Mouse (Mus musculus) stomach, embryonic 14.5 days (tissue): ENCODE results near the gene Gys2. TPM values are rescaled to one million over a fixed set of nuclear protein-coding genes. Genes with fewer than 3 reads are reported as not detected.

Experiments used
- ATAC-seq: fragments of 200-750 bp; cut with Nextera tagmentation; 2 replicates; pipeline ENCODE4 v1.8.0; 2017; ENCODE audit warnings: low read depth, moderate TSS enrichment; ENCODE audit not compliant: insufficient number of reproducible peaks, insufficient read depth, low FRiP score
- H3K27ac ChIP-seq: fragments of 300-500 bp; sonication (generic); 2 replicates; pipeline ENCODE4 v1.5.1; 2014; ENCODE audit warnings: mild to moderate bottlenecking, low read length, moderate library complexity, mixed read lengths
- H3K27me3 ChIP-seq: fragments of 300-500 bp; sonication (generic); 2 replicates; pipeline ENCODE4 v1.6.1; 2014; ENCODE audit warnings: low read length, control low read depth, mixed read lengths; ENCODE audit not compliant: control insufficient read depth, insufficient read depth
- H3K36me3 ChIP-seq: fragments of 300-500 bp; sonication (generic); 2 replicates; pipeline ENCODE4 v1.6.1; 2014; ENCODE audit warnings: mild to moderate bottlenecking, control low read depth, low read length, moderate library complexity, mixed read lengths; ENCODE audit not compliant: control insufficient read depth, insufficient read depth
- H3K4me1 ChIP-seq: fragments of 300-500 bp; sonication (generic); 2 replicates; pipeline ENCODE4 v1.6.1; 2014; ENCODE audit warnings: low read length, control low read depth, mixed read lengths; ENCODE audit not compliant: control insufficient read depth, insufficient read depth
- H3K4me2 ChIP-seq: fragments of 300-500 bp; sonication (generic); replicated peaks from 2 replicates; pipeline ENCODE4 v1.6.1; 2014; ENCODE audit warnings: low read depth, low read length, control low read depth
- H3K4me3 ChIP-seq: fragments of 300-500 bp; sonication (generic); 2 replicates; pipeline ENCODE4 v1.5.1; 2014; ENCODE audit warnings: low read depth, low read length, control low read depth
- H3K9ac ChIP-seq: fragments of 300-500 bp; sonication (generic); replicated peaks from 2 replicates; pipeline ENCODE4 v1.6.1; 2014; ENCODE audit warnings: low read depth, mild to moderate bottlenecking, control low read depth, low read length, moderate library complexity, mixed read lengths
- H3K9me3 ChIP-seq: fragments of 300-500 bp; sonication (generic); 2 replicates; pipeline ENCODE4 v1.6.1; 2016; ENCODE audit warnings: low read depth, low read length, control low read depth; ENCODE audit not compliant: control insufficient read depth
- WGBS: fragments of 180-500 bp; shearing (Covaris S2); extraction: QIAGEN DNeasy Blood & Tissue Kit; methylation state at CpG from one replicate; pipeline ENCODE4 v1.1.7; 2014; 5-methylcytosine and 5-hydroxymethylcytosine counted together
- polyA plus RNA-seq: library from polyadenylated mRNA; unstranded; fragments of >200 nt; fragmentation: Nextera tagmentation; extraction: Ambion mirVana; gene quantifications from 2 replicates; pipeline ENCODE4 v1.2.1, GENCODE M21; 2014

Gys2 gene
- polyA plus RNA-seq, 1 experiment from 2014 or later, result not detected

DNA sequence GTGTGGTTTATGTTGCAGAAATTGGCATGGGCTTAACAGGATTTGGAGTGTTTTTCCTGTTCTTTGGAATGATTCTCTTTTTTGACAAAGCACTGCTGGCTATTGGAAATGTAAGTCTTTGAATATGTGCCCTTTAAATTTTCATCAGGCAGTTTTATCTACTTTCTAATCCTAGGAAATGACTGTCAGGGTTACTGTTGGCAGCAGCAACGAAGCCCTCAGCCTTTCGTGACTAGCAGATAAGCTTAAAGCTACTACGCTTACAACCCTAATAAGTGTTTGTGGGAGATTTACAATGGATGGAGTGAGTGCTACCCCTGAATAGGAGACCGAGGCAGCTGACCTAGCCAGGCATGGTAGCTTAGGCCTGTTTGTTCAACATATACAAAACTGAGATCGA lies 80.6 kb downstream of the Gys2 start:
- Histone ChIP-seq H3K27me3 (no peaks in the 10 kb centered on the region), H3K9ac (no peak overlapping the region), H3K4me3 (no peak overlapping the region), H3K27ac (no peak overlapping the region), H3K36me3 (peaks cover 25% of the 10 kb centered on the region), H3K9me3 (no peaks in the 10 kb centered on the region), H3K4me2 (no peak overlapping the region), H3K4me1 (peaks cover 7% of the 10 kb centered on the region; the same call in 1 of the 2 replicates)
- WGBS, result 80% methylated on average over 5 of the region's 5 CpGs
- no peak for ATAC-seq

GRCm38 (mm10) chr6:142389101-142389500 lies 83.8 kb downstream of the Gys2 start:
- no peak overlapping the region for H3K27ac ChIP-seq
- peaks cover 10% of the 10 kb centered on the region; the same call in 1 of the 2 replicates for H3K4me1 ChIP-seq
- peaks cover 5% of the 10 kb centered on the region; the same call in 1 of the 2 replicates for H3K36me3 ChIP-seq
- H3K4me3 ChIP-seq, result no peak overlapping the region
- no peak overlapping the region for H3K9ac ChIP-seq
- no peaks in the 10 kb centered on the region for H3K27me3 ChIP-seq
- no peak for ATAC-seq
- no peaks in the 10 kb centered on the region for H3K9me3 ChIP-seq
- WGBS, result 83% methylated on average over 2 of the region's 2 CpGs
- H3K4me2 ChIP-seq, result no peak overlapping the region

GRCm38 (mm10) chr6:142387755-142388271 lies 85.1 kb downstream of the Gys2 start:
- Histone ChIP-seq H3K9me3 (no peaks in the 10 kb centered on the region), H3K27ac (no peak overlapping the region), H3K4me2 (peak overlapping the region; percentile 83), H3K9ac (peak overlapping the region; percentile 92), H3K4me1 (peaks cover 10% of the 10 kb centered on the region; the same call in 1 of the 2 replicates), H3K27me3 (no peaks in the 10 kb centered on the region), H3K36me3 (no peaks in the 10 kb centered on the region; the same call in 1 of the 2 replicates), H3K4me3 (peak overlapping the region; percentile 97)
- no peak for ATAC-seq
- 17% methylated on average over 8 of the region's 8 CpGs for WGBS

DNA sequence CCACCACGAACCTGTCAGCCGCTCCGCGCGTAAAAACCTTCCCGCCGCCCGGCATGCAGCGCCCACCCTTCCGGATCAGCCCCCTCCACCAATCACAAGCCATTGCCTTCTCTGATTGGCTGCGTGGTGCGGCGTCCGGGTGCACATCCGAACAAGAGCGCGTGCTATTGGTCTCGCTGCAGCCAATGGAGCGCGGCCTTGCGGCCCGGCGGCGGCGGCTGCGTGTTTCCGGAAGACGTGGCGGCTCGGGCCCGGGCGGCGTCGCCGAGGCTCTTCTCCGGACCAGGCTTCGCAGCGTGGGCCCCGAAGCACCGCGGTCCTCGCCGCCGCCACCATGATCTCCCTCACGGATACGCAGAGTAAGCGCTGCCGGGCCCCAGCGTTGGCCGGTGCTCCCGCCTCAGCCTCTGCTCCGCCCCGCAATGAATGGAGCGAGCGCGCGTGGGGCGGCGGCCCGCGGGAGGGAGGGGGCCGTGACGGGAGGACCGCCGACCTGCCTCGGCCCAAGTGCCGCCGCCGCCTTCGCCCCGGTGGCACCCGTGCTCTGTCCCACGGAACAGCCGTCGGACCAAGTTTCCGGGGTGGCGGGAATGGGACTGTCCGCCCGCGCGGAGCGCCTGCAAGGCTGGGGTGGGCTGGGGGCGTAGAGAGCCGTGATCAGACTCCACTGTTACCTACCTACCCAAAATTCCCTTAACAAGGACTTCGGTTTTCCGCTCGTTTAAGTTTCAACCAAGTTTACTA lies 85.7 kb downstream of the Gys2 start, which contains the start of the genes Recql and Golt1b:
Gene Recql (minus strand): TSS at position 77 of the 744 bp plus-strand sequence.
Gene Golt1b (plus strand): TSS at position 211 of the 744 bp plus-strand sequence.
- 2% methylated on average over 72 of the region's 87 CpGs for WGBS

DNA sequence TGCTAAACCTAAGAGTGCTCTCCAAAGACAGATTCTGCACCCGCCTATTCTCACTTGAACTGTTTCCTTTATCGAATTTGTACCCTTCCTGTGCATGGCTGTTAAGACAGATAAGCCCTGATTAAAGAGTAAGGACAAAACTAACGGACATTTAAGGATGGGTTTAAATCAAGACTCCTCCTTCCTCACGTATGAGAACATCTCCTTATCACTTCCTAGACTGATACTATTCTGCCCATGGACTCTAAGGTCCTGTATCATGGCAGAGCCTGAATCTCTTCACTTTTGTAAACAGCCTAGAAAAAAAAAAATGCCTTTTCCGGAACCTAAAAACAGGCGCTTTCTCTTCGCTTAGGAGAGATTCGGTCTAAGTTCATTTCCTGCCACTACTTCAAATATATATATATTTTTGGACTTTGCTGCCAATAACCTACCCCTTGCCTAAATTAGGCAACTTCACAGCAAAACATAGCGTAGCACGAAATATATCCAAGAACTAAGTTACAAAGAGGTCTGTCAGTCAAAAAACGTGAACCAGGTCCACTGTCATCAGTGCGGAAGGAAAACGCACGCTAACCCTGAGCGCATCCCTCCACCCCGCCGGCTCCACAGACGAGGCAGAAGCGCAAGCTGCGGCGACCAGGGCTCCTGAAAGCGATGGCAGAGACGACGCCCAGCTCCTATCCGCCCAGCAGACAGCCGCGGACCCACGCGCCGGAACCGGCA lies 86.5 kb downstream of the Gys2 start:
- no peaks in the 10 kb centered on the region for H3K9me3 ChIP-seq
- peak overlapping the region; percentile 67 for H3K4me2 ChIP-seq
- no peaks in the 10 kb centered on the region for H3K27me3 ChIP-seq
- H3K27ac ChIP-seq, result no peak overlapping the region
- peak overlapping the region; percentile 28 for H3K9ac ChIP-seq
- ATAC-seq, result no peak
- 5% methylated on average over 31 of the region's 31 CpGs for WGBS
- H3K4me3 ChIP-seq, result peak overlapping the region; percentile 97
- H3K4me1 ChIP-seq, result peaks cover 10% of the 10 kb centered on the region; the same call in 1 of the 2 replicates
- H3K36me3 ChIP-seq, result no peaks in the 10 kb centered on the region; the same call in 1 of the 2 replicates

More for the DNA sequence above, 85.7 kb downstream of the Gys2 start, which contains the start of the genes Recql and Golt1b:
- peak; percentile 100 for ATAC-seq
- Histone ChIP-seq H3K27me3 (no peaks in the 10 kb centered on the region), H3K27ac (no peak within 1 kb of the TSS), H3K9ac (peak within 1 kb of the TSS; percentile 92), H3K4me2 (peak within 1 kb of the TSS; percentile 83), H3K36me3 (no peaks in the 10 kb centered on the region; the same call in 1 of the 2 replicates), H3K9me3 (no peaks in the 10 kb centered on the region), H3K4me1 (peaks cover 10% of the 10 kb centered on the region; the same call in 1 of the 2 replicates), H3K4me3 (peak within 1 kb of the TSS; percentile 97)

GRCm38 (mm10) chr6:142384521-142384920 lies 88.4 kb downstream of the Gys2 start:
- H3K4me3 ChIP-seq, result no peak overlapping the region
- H3K9ac ChIP-seq, result no peak overlapping the region
- no peaks in the 10 kb centered on the region for H3K27me3 ChIP-seq
- H3K36me3 ChIP-seq, result no peaks in the 10 kb centered on the region; the same call in 1 of the 2 replicates
- H3K27ac ChIP-seq, result no peak overlapping the region
- no peak for ATAC-seq
- H3K4me2 ChIP-seq, result no peak overlapping the region
- peaks cover 10% of the 10 kb centered on the region; the same call in 1 of the 2 replicates for H3K4me1 ChIP-seq
- no peaks in the 10 kb centered on the region for H3K9me3 ChIP-seq
- WGBS, result 87% methylated on average over 9 of the region's 9 CpGs

- H3K4me3 ChIP-seq, result no peak overlapping the region
- H3K36me3 ChIP-seq, result no peaks in the 10 kb centered on the region; the same call in 1 of the 2 replicates
- no peak overlapping the region for H3K9ac ChIP-seq
- no peak overlapping the region for H3K27ac ChIP-seq
- no peaks in the 10 kb centered on the region for H3K27me3 ChIP-seq
- peaks cover 4% of the 10 kb centered on the region; the same call in 1 of the 2 replicates for H3K4me1 ChIP-seq
- no peaks in the 10 kb centered on the region for H3K9me3 ChIP-seq
- 86% methylated on average over 7 of the region's 7 CpGs for WGBS
- no peak overlapping the region for H3K4me2 ChIP-seq
- no peak for ATAC-seq
Observed at GRCm38 (mm10) chr6:142381615-142382014, 91.3 kb downstream of the Gys2 start.

- WGBS, result 89% methylated on average over 6 of the region's 6 CpGs
- H3K27ac ChIP-seq, result no peak overlapping the region
- ATAC-seq, result no peak
- H3K36me3 ChIP-seq, result no peaks in the 10 kb centered on the region; the same call in 1 of the 2 replicates
- no peak overlapping the region for H3K9ac ChIP-seq
- no peak overlapping the region for H3K4me2 ChIP-seq
- no peak overlapping the region for H3K4me3 ChIP-seq
- no peaks in the 10 kb centered on the region for H3K27me3 ChIP-seq
- H3K9me3 ChIP-seq, result no peaks in the 10 kb centered on the region
- no peaks in the 10 kb centered on the region for H3K4me1 ChIP-seq
Observed at GRCm38 (mm10) chr6:142379961-142380360, 92.9 kb downstream of the Gys2 start.
